In genomic region chr9:113837461-113837860, GRCm38 (mm10) we compare ENCODE assay signal across 22 mouse cellular contexts.
DNase-seq lines count a peak whose midpoint lies in the region; ATAC-seq and TF ChIP-seq lines count a peak whose summit lies in the region.
"Had no signal": no experiment of that assay in that cellular context is flagged by ENCODE, and none has a peak within 500 bp of the region (broad histone marks: within the 10 kb centered on the region; RNA-seq: fewer than 3 reads in every experiment).

No protein-coding gene starts in this region.

- H3K36me3 ChIP-seq in heart, adult 2 months (ENCODE audit: control insufficient read depth, insufficient read depth, low read length) = no peaks in the 10 kb centered on the region

- peak; percentile 45 for DNase-seq in heart, adult 11 months
- DNase-seq in heart, adult 2 months = no peak
- peak; percentile 8 for DNase-seq in fat pad, adult 2 months (ENCODE audit: extremely low read depth, low read depth, low spot score)
- DNase-seq in left cerebral cortex, adult 8-10 months (ENCODE audit: low spot score in 2 of 2) = no peak
- DNase-seq in right cerebral cortex, adult 2 months (ENCODE audit: low spot score in 2 of 2) = no peak
- DNase-seq: adrenal gland, adult 2 months; adrenal gland, postnatal 14 days; cerebellum, adult 11 months; cerebellum, adult 9-11 months; cerebellum, postnatal 25 days; gastrocnemius, postnatal 10 days; gastrocnemius, postnatal 36 days had no signal

- WGBS in heart, adult 2 months = 99% methylated on average over 5 of the region's 5 CpGs

- H3K9ac ChIP-seq in heart, adult 2 months (ENCODE audit: low read depth, low read length) = no peak overlapping the region
- H3K9ac ChIP-seq: embryonic facial prominence, embryonic 12.5 days; embryonic facial prominence, embryonic 15.5 days; forebrain, embryonic 12.5 days; forebrain, embryonic 15.5 days; hindbrain, embryonic 13.5 days had no signal

- intact Hi-C loops in heart, adult 2 months (cut with DNase I) = no loop called here

- no peak overlapping the region for H3K4me3 ChIP-seq in heart, adult 2 months
- H3K4me3 ChIP-seq: embryonic facial prominence, embryonic 12.5 days; embryonic facial prominence, embryonic 15.5 days; forebrain, embryonic 12.5 days; forebrain, embryonic 15.5 days; hindbrain, embryonic 13.5 days had no signal

- 0 out of 2 replicates have a peak, but pooled peaks have one; percentile 23 for ATAC-seq in megakaryocyte progenitor cell, adult 5-6 weeks (replicated peaks; ENCODE audit: poor library complexity)
- no peak for ATAC-seq in megakaryocyte-erythroid progenitor cell, adult 5-6 weeks (replicated peaks; ENCODE audit: low FRiP score, low TSS enrichment, poor library complexity, severe bottlenecking)
- ATAC-seq: forebrain, embryonic 15.5 days; hindbrain, embryonic 16.5 days; inflammation-experienced regulatory T-cells, adult 6 months; Patski had no signal

- no peaks in the 10 kb centered on the region for H3K4me1 ChIP-seq in heart, adult 2 months (ENCODE audit: control insufficient read depth, insufficient read depth, low read length)
- H3K4me1 ChIP-seq: embryonic facial prominence, embryonic 12.5 days; embryonic facial prominence, embryonic 15.5 days; forebrain, embryonic 12.5 days; forebrain, embryonic 15.5 days; hindbrain, embryonic 13.5 days had no signal

- peaks cover 1% of the 10 kb centered on the region; the same call in 1 of the 2 replicates for H3K79me2 ChIP-seq in heart, adult 2 months (replicated peaks; ENCODE audit: control insufficient read depth, insufficient read depth, low read length)

- no peaks in the 10 kb centered on the region for H3K27me3 ChIP-seq in heart, adult 2 months (ENCODE audit: control insufficient read depth, insufficient read depth, low read length)
- H3K27me3 ChIP-seq: embryonic facial prominence, embryonic 12.5 days; embryonic facial prominence, embryonic 15.5 days; forebrain, embryonic 12.5 days; forebrain, embryonic 15.5 days; hindbrain, embryonic 13.5 days; Patski had no signal

- TF ChIP-seq POLR2A in heart, adult 2 months (IDR thresholded peaks at IDR 0.05; ENCODE audit: insufficient read depth, low read depth, low read length) = no peak

- TF ChIP-seq EP300 in heart, adult 2 months (IDR thresholded peaks at IDR 0.05; ENCODE audit: insufficient read depth, low read depth, low read length) = no peak

- no peak for TF ChIP-seq CTCF in heart, adult 2 months (IDR thresholded peaks at IDR 0.05)

- no peak overlapping the region for H3K27ac ChIP-seq in heart, adult 2 months
- H3K27ac ChIP-seq: embryonic facial prominence, embryonic 12.5 days; embryonic facial prominence, embryonic 15.5 days; forebrain, embryonic 12.5 days; forebrain, embryonic 15.5 days; hindbrain, embryonic 13.5 days had no signal

Comparison
In these comparisons a context has a peak if more than half of its experiments do, and no peak if none do; other contexts are left out.
1. DNase-seq: peak in heart, adult 11 months (single experiment) and fat pad, adult 2 months (single experiment); none in heart, adult 2 months (0 of 2), left cerebral cortex, adult 8-10 months (0 of 2) and right cerebral cortex, adult 2 months (0 of 2).